ENCODE assay signal across 10 mouse cellular contexts in genomic region chr17:73572440-73572839, GRCm38 (mm10).
A peak's percentile ranks its signal among the peaks of the same experiment; 100 is the strongest.
DNase-seq lines count a peak whose midpoint lies in the region; ATAC-seq lines count a peak whose summit lies in the region.
"Had no signal": no experiment of that assay in that cellular context is flagged by ENCODE, and none has a peak within 500 bp of the region (broad histone marks: within the 10 kb centered on the region; RNA-seq: fewer than 3 reads in every experiment).

No protein-coding gene starts in this region.

- H3K9ac ChIP-seq in liver, embryonic 12.5 days = no peak overlapping the region
- H3K9ac ChIP-seq: embryonic facial prominence, embryonic 15.5 days; lung, embryonic 15.5 days had no signal

- no peak for ATAC-seq in liver, embryonic 12.5 days
- ATAC-seq in erythroblast, adult 5-6 weeks (replicated peaks; ENCODE audit: low FRiP score, poor library complexity, severe bottlenecking) = no peak

- no peaks in the 10 kb centered on the region for H3K27me3 ChIP-seq in liver, embryonic 12.5 days (replicated peaks)
- H3K27me3 ChIP-seq: embryonic facial prominence, embryonic 15.5 days; lung, embryonic 15.5 days had no signal

- H3K4me3 ChIP-seq in liver, embryonic 12.5 days = no peak overlapping the region
- H3K4me3 ChIP-seq: embryonic facial prominence, embryonic 15.5 days; lung, embryonic 15.5 days had no signal

- H3K4me2 ChIP-seq in liver, embryonic 12.5 days = no peak overlapping the region
- H3K4me2 ChIP-seq: embryonic facial prominence, embryonic 15.5 days; lung, embryonic 15.5 days had no signal

- intact Hi-C loops in left cerebral cortex, postnatal 25 days (cut with DNase I) = loop anchor here (5.0 kb wide), 1 partner anchor 310 kb away; no protein-coding TSS in a partner anchor

- H3K27ac ChIP-seq in liver, embryonic 12.5 days = no peak overlapping the region
- H3K27ac ChIP-seq: embryonic facial prominence, embryonic 15.5 days; lung, embryonic 15.5 days had no signal

- H3K9me3 ChIP-seq in liver, embryonic 12.5 days (replicated peaks) = no peaks in the 10 kb centered on the region
- H3K9me3 ChIP-seq: embryonic facial prominence, embryonic 15.5 days; lung, embryonic 15.5 days had no signal

- DNase-seq in liver = peak; percentile 36
- DNase-seq in R1 (ENCODE audit: low read depth, low spot score) = peak; percentile 49
- DNase-seq in cerebellum, adult 9-10 months = peak; percentile 41
- DNase-seq in heart, postnatal 4 days = peak; percentile 61
- DNase-seq in left cerebral cortex, postnatal 25 days (ENCODE audit: low spot score in 2 of 2) = peak; percentile 44 to 56
- DNase-seq in skeletal muscle tissue, adult 2 months (ENCODE audit: low read depth, low spot score) = peak; percentile 12

- no peaks in the 10 kb centered on the region for H3K36me3 ChIP-seq in liver, embryonic 12.5 days
- H3K36me3 ChIP-seq: embryonic facial prominence, embryonic 15.5 days; lung, embryonic 15.5 days had no signal

- H3K4me1 ChIP-seq in liver, embryonic 12.5 days = no peaks in the 10 kb centered on the region
- H3K4me1 ChIP-seq: embryonic facial prominence, embryonic 15.5 days; lung, embryonic 15.5 days had no signal

- WGBS in liver, embryonic 12.5 days (ENCODE audit: insufficient replicate concordance) = 53% methylated on average over 5 of the region's 5 CpGs
